Comparison of ENCODE assay signal across 24 mouse cellular contexts in the genomic region with DNA sequence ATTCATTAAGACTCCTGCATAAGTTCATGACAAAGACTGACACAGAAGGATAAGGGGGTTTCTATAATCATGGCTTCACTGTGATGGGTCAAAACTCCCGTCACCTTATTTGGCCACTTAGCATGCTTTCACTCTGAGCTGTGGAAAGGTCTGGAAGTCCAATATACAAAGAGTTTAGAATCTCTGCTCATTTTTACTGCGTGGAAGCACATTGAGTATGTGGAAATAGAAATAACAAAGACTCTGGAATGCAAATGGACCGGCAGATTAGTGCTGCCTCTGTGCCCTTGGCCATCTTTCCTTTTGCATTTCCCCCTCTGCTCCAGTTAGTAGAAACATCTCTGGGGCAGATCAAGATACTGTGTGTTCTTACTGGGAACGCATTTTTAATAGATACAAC.
A peak's percentile ranks its signal among the peaks of the same experiment; 100 is the strongest.
DNase-seq lines count a peak whose midpoint lies in the region; ATAC-seq lines count a peak whose summit lies in the region.
"Had no signal": no experiment of that assay in that cellular context is flagged by ENCODE, and none has a peak within 500 bp of the region (broad histone marks: within the 10 kb centered on the region; RNA-seq: fewer than 3 reads in every experiment).

No protein-coding gene starts in this region.

- intact Hi-C loops in heart, postnatal 25 days (cut with DNase I), result no loop called here

- no peaks in the 10 kb centered on the region for H3K27me3 ChIP-seq in midbrain, embryonic 13.5 days
- H3K27me3 ChIP-seq in midbrain, embryonic 14.5 days (ENCODE audit: control insufficient read depth, insufficient read depth, low read length), result no peaks in the 10 kb centered on the region
- H3K27me3 ChIP-seq: CH12.LX; heart, embryonic 13.5 days; intestine, embryonic 15.5 days had no signal

- H3K9ac ChIP-seq in midbrain, embryonic 13.5 days (replicated peaks), result no peak overlapping the region
- no peak overlapping the region for H3K9ac ChIP-seq in midbrain, embryonic 14.5 days (replicated peaks; ENCODE audit: low read length)
- H3K9ac ChIP-seq: heart, embryonic 13.5 days; intestine, embryonic 15.5 days had no signal

- H3K4me1 ChIP-seq in midbrain, embryonic 13.5 days (replicated peaks), result peaks cover 14% of the 10 kb centered on the region; the same call in 1 of the 2 replicates
- H3K4me1 ChIP-seq in midbrain, embryonic 14.5 days (ENCODE audit: control insufficient read depth, insufficient read depth, low read length), result no peaks in the 10 kb centered on the region
- H3K4me1 ChIP-seq: heart, embryonic 10.5 days; heart, embryonic 13.5 days; intestine, embryonic 15.5 days had no signal

- peaks cover 32% of the 10 kb centered on the region for H3K36me3 ChIP-seq in midbrain, embryonic 13.5 days
- peaks cover 19% of the 10 kb centered on the region for H3K36me3 ChIP-seq in midbrain, embryonic 14.5 days (ENCODE audit: control insufficient read depth, insufficient read depth, low read length)
- H3K36me3 ChIP-seq: G1E; intestine, embryonic 15.5 days had no signal

- H3K4me3 ChIP-seq in midbrain, embryonic 13.5 days (replicated peaks), result no peak overlapping the region
- H3K4me3 ChIP-seq in midbrain, embryonic 14.5 days (replicated peaks; ENCODE audit: low read depth, low read length), result no peak overlapping the region
- H3K4me3 ChIP-seq: forebrain, embryonic 10.5 days; heart, adult 2 months; heart, embryonic 10.5 days; heart, embryonic 13.5 days; intestine, embryonic 15.5 days had no signal

- WGBS in midbrain, embryonic 13.5 days, result 61% methylated on average over 4 of the region's 4 CpGs
- WGBS in midbrain, embryonic 14.5 days, result 57% methylated on average over 4 of the region's 4 CpGs

- no peak overlapping the region for H3K4me2 ChIP-seq in midbrain, embryonic 13.5 days (replicated peaks)
- no peak overlapping the region for H3K4me2 ChIP-seq in midbrain, embryonic 14.5 days (ENCODE audit: low read length)
- H3K4me2 ChIP-seq: heart, embryonic 13.5 days; intestine, embryonic 15.5 days had no signal

- H3K9me3 ChIP-seq in midbrain, embryonic 13.5 days, result no peaks in the 10 kb centered on the region
- H3K9me3 ChIP-seq in midbrain, embryonic 14.5 days (ENCODE audit: control insufficient read depth, low read length), result no peaks in the 10 kb centered on the region
- H3K9me3 ChIP-seq: heart, embryonic 10.5 days; heart, embryonic 13.5 days; intestine, embryonic 15.5 days had no signal

- 0 out of 2 replicates have a peak overlapping the region, but pooled peaks have one; percentile 7 for H3K27ac ChIP-seq in midbrain, embryonic 13.5 days
- no peak overlapping the region for H3K27ac ChIP-seq in midbrain, embryonic 14.5 days (replicated peaks; ENCODE audit: low read depth, low read length)
- H3K27ac ChIP-seq: forebrain, embryonic 10.5 days; heart, adult 2 months; heart, embryonic 10.5 days; heart, embryonic 13.5 days; intestine, embryonic 15.5 days had no signal

- peak; percentile 28 for DNase-seq in heart, adult 11 months
- no peak for DNase-seq in heart, postnatal 25 days (ENCODE audit: low spot score)
- DNase-seq in midbrain, embryonic 14.5 days, result no peak
- peak; percentile 26 for DNase-seq in retina, embryonic 14.5 days (ENCODE audit: low spot score)
- no peak for DNase-seq in adrenal gland, adult 2 months
- no peak for DNase-seq in layer of hippocampus, adult 8-10 months (ENCODE audit: low spot score in 2 of 2)
- DNase-seq: adrenal gland, adult 8-10 months; adrenal gland, postnatal 25 days; B cell, adult 2 months; cerebellum, adult 18-20 months; cerebellum, adult 9-10 months; cerebellum, postnatal 14 days; gastrocnemius, postnatal 25 days; heart, adult 2 months; heart, postnatal 14 days had no signal

- ATAC-seq in midbrain, embryonic 13.5 days, result no peak
- no peak for ATAC-seq in midbrain, embryonic 14.5 days (ENCODE audit: low FRiP score, low TSS enrichment)
- ATAC-seq: forebrain, embryonic 14.5 days; hindbrain, embryonic 16.5 days; intestine, embryonic 15.5 days had no signal

Comparison
In these comparisons a context has a peak if more than half of its experiments do, and no peak if none do; other contexts are left out.
1. DNase-seq: peak in heart, adult 11 months (single experiment) and retina, embryonic 14.5 days (single experiment); none in heart, postnatal 25 days (single experiment), midbrain, embryonic 14.5 days (single experiment), adrenal gland, adult 2 months (single experiment) and layer of hippocampus, adult 8-10 months (0 of 2).